Mouse (Mus musculus) spleen, adult 2 months (tissue): ENCODE results near the gene Tspan15.

ENCODE experiments used
- CTCF ChIP-seq: fragments of 200-500 bp; IDR thresholded peaks from 2 replicates; pipeline ENCODE4 v1.5.1; 2011; ENCODE audit warnings: mild to moderate bottlenecking, inconsistent platforms; ENCODE audit not compliant: insufficient read depth, insufficient read length, insufficient replicate concordance; ENCODE audit errors: extremely low read depth
- POLR2A ChIP-seq: fragments of 200-500 bp; IDR thresholded peaks from 2 replicates; pipeline ENCODE4 v1.6.1; 2011; ENCODE audit warnings: low read depth, low read length, inconsistent platforms

- no peak for TF ChIP-seq POLR2A
- TF ChIP-seq CTCF = no peak
Observed at GRCm38 (mm10) chr10:62279066-62279465, 48.0 kb upstream of the Tspan15 start.
